Mouse (Mus musculus): ENCODE measurements around the gene Tnip1.

DNA sequence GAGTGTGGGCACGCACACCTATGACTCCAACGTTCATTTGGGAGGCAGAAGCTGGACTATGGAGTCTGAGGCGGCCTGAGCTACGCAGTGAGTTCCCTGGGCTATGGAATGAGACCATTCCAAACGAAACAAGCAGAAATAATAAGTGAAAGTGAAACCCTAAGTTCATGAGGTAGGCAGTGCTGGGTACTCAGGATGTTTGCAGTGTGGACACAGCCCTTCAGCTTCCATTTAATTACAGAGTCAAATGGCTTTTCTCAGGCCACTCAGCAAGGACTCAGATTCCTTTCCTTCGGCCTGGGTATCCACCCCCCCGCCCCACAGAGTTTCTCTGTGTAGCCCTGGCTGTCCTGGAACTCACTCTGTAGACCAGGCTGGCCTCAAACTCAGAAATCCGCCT, 33.0 kb downstream of the Tnip1 start:
- no peak for TF ChIP-seq CTCF (IDR thresholded peaks at IDR 0.05)
- TF ChIP-seq EP300 (IDR thresholded peaks at IDR 0.05): no peak

Measured in lung, postnatal 0 days (tissue).